Mouse (Mus musculus) limb, embryonic 15.5 days (tissue): Measurements from ENCODE around the gene Ttc27. TPM values are rescaled to one million over a fixed set of nuclear protein-coding genes. Genes with fewer than 3 reads are reported as not detected.

Experiments used
- ATAC-seq: fragments of 200-750 bp; cut with Nextera tagmentation; 2 replicates; pipeline ENCODE4 v1.8.0; 2017; ENCODE audit warnings: low read depth, moderate TSS enrichment; ENCODE audit not compliant: insufficient number of reproducible peaks, low FRiP score, low TSS enrichment
- H3K27ac ChIP-seq: fragments of 300-500 bp; sonication (generic); 2 replicates; pipeline ENCODE4 v1.5.1; 2015; ENCODE audit warnings: moderate library complexity, mild to moderate bottlenecking, inconsistent platforms
- H3K27me3 ChIP-seq: fragments of 300-500 bp; sonication (generic); 2 replicates; pipeline ENCODE4 v1.6.1; 2015; ENCODE audit warnings: inconsistent platforms
- H3K36me3 ChIP-seq: fragments of 300-500 bp; sonication (generic); 2 replicates; pipeline ENCODE4 v1.6.1; 2015; ENCODE audit warnings: inconsistent platforms
- H3K4me1 ChIP-seq: fragments of 300-500 bp; sonication (generic); 2 replicates; pipeline ENCODE4 v1.6.1; 2015; ENCODE audit warnings: inconsistent platforms
- H3K4me2 ChIP-seq: fragments of 300-500 bp; sonication (generic); 2 replicates; pipeline ENCODE4 v1.6.1; 2015; ENCODE audit warnings: mild to moderate bottlenecking, inconsistent platforms
- H3K4me3 ChIP-seq: fragments of 300-500 bp; sonication (generic); 2 replicates; pipeline ENCODE4 v1.5.1; 2015; ENCODE audit warnings: mild to moderate bottlenecking, inconsistent platforms
- H3K9ac ChIP-seq: fragments of 300-500 bp; sonication (generic); 2 replicates; pipeline ENCODE4 v1.6.1; 2015; ENCODE audit warnings: inconsistent platforms
- H3K9me3 ChIP-seq: fragments of 300-500 bp; sonication (generic); 2 replicates; pipeline ENCODE4 v1.6.1; 2016; ENCODE audit warnings: inconsistent platforms
- WGBS: fragments of 180-500 bp; shearing (Covaris S2); methylation state at CpG from one replicate; pipeline ENCODE4 v1.1.7; 2015; 5-methylcytosine and 5-hydroxymethylcytosine counted together
- polyA plus RNA-seq: library from polyadenylated mRNA; unstranded; fragments of >200 nt; fragmentation: Nextera tagmentation; extraction: Ambion mirVana; gene quantifications from 2 replicates; pipeline ENCODE4 v1.2.1, GENCODE M21; 2015

Ttc27 gene
- polyA plus RNA-seq, 1 experiment from 2014 or later: 20.2 TPM

DNA sequence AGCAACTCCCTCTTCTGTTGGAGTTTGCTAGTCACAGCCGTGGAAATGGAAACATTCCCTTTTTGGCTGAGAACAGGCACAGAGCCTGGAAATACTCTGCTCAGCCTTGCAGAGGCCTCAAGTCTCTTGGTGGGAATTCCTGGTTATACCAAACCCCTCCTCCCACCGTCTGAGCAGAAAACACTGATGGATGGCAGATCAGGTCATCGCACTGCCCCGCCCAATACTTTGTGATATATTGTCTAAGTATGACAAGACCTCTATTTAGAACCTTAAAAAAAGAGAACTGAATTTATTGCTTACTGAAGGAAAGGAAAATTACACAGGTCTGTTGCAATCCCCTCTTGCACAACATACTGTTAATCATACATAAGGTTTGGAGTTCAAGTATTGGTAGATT, 6.8 kb upstream of the Ttc27 start:
- H3K27me3 ChIP-seq: no peaks in the 10 kb centered on the region
- H3K4me3 ChIP-seq: no peak overlapping the region
- no peak overlapping the region for H3K4me2 ChIP-seq
- no peaks in the 10 kb centered on the region for H3K9me3 ChIP-seq
- H3K36me3 ChIP-seq: no peaks in the 10 kb centered on the region
- H3K4me1 ChIP-seq: no peaks in the 10 kb centered on the region
- H3K9ac ChIP-seq: no peak overlapping the region
- 0 out of 2 replicates have a peak, but pooled peaks have one; percentile 35 for ATAC-seq
- H3K27ac ChIP-seq: peak overlapping the region; percentile 54; the same call in 1 of the 2 replicates
- WGBS: 52% methylated on average over 4 of the region's 4 CpGs

DNA sequence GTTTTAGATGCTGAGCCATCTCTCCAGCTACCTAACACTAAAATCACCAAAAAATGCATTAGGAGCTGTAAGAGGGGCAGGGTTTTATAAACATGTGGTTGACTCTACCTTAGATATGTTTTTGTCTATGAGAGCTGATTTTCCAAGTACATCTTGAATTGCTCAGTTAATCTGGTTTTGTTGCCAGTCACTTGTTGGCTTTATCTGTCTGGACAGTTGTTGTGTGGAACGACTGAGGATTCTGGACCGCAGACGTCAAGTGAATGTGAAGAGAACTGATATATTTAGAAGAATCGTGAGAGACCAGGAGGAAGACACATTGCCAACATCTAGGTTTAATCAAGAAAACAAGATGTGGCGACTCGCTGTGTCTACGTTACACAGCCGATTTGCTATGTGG, 5.9 kb upstream of the Ttc27 start:
- no peak overlapping the region for H3K4me3 ChIP-seq

DNA sequence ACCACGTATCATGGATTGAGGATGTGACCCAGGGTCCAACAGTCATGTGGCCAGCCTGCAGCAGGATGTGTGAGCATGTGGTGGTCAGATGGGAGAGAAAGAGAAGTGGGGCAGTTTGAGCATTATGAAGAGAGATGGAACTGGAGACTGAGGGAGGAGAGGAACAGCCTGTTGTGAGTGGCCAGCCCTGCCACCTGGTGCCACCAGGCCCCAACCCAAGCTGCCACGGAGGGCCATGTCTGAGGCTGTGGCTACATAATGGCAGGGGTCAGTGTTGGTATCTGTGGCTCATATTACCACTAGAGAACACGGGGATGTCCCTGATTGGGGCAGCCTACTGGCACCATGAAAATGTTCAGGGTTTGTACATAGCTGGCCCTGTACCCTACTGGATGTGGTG, 2.4 kb upstream of the Ttc27 start:
- 58% methylated on average over 3 of the region's 3 CpGs for WGBS
- no peak for ATAC-seq
- Histone ChIP-seq H3K4me2 (no peak overlapping the region), H3K9ac (no peak overlapping the region), H3K4me1 (peaks cover 12% of the 10 kb centered on the region), H3K4me3 (no peak overlapping the region), H3K27ac (no peak overlapping the region), H3K27me3 (no peaks in the 10 kb centered on the region), H3K9me3 (no peaks in the 10 kb centered on the region), H3K36me3 (peaks cover 4% of the 10 kb centered on the region; the same call in 1 of the 2 replicates)

More for the DNA sequence above, 5.9 kb upstream of the Ttc27 start:
- Histone ChIP-seq H3K36me3 (no peaks in the 10 kb centered on the region), H3K9me3 (no peaks in the 10 kb centered on the region), H3K27me3 (no peaks in the 10 kb centered on the region), H3K9ac (no peak overlapping the region), H3K4me2 (no peak overlapping the region), H3K27ac (peak overlapping the region; percentile 54; the same call in 1 of the 2 replicates), H3K4me1 (peaks cover 2% of the 10 kb centered on the region; the same call in 1 of the 2 replicates)
- no peak for ATAC-seq
- 58% methylated on average over 8 of the region's 8 CpGs for WGBS

DNA sequence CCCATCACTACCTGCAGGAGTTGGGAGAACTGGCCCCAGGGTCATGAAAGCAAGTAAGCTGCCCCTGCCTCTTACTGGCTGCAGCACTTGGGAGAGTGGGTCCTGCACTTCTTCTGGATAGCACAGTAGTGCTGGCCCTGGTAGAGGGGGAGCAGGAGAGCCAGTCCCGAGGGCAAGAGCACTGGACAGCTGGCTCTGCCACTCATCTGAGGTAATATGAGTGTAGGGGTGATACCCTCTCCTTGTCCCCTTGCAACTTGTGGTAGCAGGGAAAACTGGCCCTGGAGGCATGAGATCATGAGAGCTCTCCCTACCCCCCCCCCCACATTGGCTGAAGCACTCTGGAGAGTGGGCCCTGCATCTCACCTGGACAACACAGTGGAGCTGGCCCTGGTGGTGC, 1.8 kb upstream of the Ttc27 start:
- H3K4me3 ChIP-seq: no peak overlapping the region
- H3K36me3 ChIP-seq: peaks cover 7% of the 10 kb centered on the region; the same call in 1 of the 2 replicates
- no peak overlapping the region for H3K9ac ChIP-seq
- H3K27ac ChIP-seq: no peak overlapping the region
- peaks cover 12% of the 10 kb centered on the region for H3K4me1 ChIP-seq
- no peak overlapping the region for H3K4me2 ChIP-seq
- ATAC-seq: no peak
- 55% methylated on average over 1 of the region's 1 CpGs for WGBS
- H3K9me3 ChIP-seq: no peaks in the 10 kb centered on the region
- H3K27me3 ChIP-seq: no peaks in the 10 kb centered on the region

DNA sequence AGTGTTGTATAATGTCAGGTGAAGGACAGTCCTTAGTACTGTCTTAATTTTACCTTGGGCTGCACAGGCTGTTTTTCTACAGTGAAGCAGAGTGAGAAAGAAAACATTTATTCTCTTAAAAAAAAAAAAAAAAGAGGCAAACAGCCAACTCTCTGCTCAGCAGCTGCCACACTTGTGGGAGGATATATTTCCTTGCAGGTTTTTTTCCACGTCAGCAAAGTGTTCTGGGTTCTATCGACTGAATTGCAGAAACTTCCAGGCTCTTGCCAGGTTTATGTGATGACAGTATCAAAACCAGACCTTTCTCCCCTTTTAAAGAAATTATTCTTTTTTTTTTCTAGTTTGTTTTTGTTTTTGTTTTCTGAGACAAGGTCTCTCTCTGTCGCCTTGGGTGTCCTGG, 889 bp upstream of the Ttc27 start:
- no peak for ATAC-seq
- Histone ChIP-seq H3K9ac (no peak overlapping the region), H3K9me3 (no peaks in the 10 kb centered on the region), H3K4me1 (peaks cover 12% of the 10 kb centered on the region), H3K27me3 (no peaks in the 10 kb centered on the region), H3K27ac (peak overlapping the region; percentile 77; the same call in 1 of the 2 replicates), H3K4me2 (peak overlapping the region; percentile 77), H3K4me3 (peak overlapping the region; percentile 87), H3K36me3 (peaks cover 10% of the 10 kb centered on the region; the same call in 1 of the 2 replicates)
- WGBS: 25% methylated on average over 3 of the region's 3 CpGs

DNA sequence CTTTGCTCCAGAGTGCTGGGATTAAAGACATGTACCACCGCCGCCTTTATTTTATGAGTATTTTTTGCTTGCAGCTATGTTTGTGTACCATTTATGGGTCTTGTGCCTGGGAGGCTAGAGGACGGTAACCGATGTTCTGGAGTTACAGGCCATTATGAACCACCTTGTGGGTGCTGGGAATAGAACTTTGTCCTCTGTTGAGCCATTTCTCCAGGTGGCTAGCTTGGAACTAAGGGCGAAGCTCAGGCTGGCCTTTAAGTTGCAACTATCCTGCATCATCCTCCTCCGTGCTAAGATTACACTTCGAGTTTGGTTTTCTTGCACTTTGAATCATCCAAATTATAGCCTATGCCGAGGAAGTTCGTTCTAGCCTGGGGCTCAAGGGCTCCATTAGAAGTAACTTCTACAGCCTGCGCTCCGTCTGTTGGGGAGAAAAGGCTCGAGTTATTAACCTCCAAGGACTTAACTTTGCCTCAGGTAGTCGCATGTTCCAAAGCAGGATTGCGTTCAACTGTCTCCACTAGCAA, 378 bp upstream of the Ttc27 start:
- peak overlapping the region; percentile 87 for H3K4me3 ChIP-seq
- peaks cover 12% of the 10 kb centered on the region for H3K4me1 ChIP-seq
- no peaks in the 10 kb centered on the region for H3K27me3 ChIP-seq
- peak overlapping the region; percentile 77 for H3K4me2 ChIP-seq
- 5% methylated on average over 14 of the region's 14 CpGs for WGBS
- peak overlapping the region; percentile 51 for H3K9ac ChIP-seq
- peak overlapping the region; percentile 77 for H3K27ac ChIP-seq
- ATAC-seq: no peak
- H3K9me3 ChIP-seq: no peaks in the 10 kb centered on the region
- peaks cover 15% of the 10 kb centered on the region; the same call in 1 of the 2 replicates for H3K36me3 ChIP-seq

DNA sequence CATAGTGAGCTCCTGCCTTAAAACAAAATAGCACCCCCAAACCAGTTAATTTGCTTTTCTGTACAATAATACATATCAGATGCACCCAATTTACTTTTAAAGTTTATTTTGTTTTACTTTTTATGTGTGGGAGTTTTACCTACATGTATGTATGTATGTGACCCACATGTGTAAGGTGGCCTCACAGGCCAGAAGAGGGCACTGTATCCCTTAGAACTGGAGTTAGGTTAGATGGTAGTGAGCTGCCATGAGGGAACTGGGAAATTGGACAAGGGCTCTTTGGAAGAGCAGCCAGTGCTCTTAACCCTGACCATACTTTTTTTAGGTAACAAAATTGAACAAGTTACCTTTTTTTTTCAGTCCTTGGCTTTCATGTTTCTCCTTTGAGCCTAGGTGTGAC, 15.3 kb downstream of the Ttc27 start:
- no peak for ATAC-seq
- Histone ChIP-seq H3K27ac (no peak overlapping the region), H3K9ac (no peak overlapping the region), H3K27me3 (no peaks in the 10 kb centered on the region), H3K4me2 (no peak overlapping the region), H3K9me3 (no peaks in the 10 kb centered on the region), H3K36me3 (peaks cover 17% of the 10 kb centered on the region), H3K4me1 (no peaks in the 10 kb centered on the region), H3K4me3 (no peak overlapping the region)

DNA sequence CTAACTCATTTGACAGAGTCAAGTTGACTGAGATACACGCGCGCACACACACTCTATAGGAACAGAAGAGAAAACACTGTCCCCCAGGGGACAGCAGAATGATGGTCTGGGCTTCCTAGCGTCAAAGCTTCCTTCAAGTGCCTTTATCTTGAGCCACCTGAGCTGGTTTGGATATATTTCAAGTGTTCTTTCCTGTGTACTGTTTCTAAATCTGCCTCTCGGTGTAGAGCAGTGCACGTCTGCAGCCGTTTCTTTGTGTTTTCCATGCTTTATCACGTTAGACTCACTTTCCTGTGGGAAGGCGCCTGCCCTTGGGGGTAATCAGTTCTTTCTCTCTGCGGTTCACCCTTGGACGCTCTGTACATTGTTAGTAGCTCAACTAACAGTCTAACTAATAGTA, 17.9 kb downstream of the Ttc27 start:
- no peak overlapping the region for H3K4me2 ChIP-seq
- no peak overlapping the region for H3K9ac ChIP-seq
- no peak for ATAC-seq
- H3K4me1 ChIP-seq: no peaks in the 10 kb centered on the region; the same call in 1 of the 2 replicates
- H3K27me3 ChIP-seq: no peaks in the 10 kb centered on the region
- H3K36me3 ChIP-seq: peaks cover 16% of the 10 kb centered on the region; the same call in 1 of the 2 replicates
- WGBS: 89% methylated on average over 11 of the region's 11 CpGs
- no peaks in the 10 kb centered on the region for H3K9me3 ChIP-seq
- H3K27ac ChIP-seq: no peak overlapping the region
- no peak overlapping the region for H3K4me3 ChIP-seq

DNA sequence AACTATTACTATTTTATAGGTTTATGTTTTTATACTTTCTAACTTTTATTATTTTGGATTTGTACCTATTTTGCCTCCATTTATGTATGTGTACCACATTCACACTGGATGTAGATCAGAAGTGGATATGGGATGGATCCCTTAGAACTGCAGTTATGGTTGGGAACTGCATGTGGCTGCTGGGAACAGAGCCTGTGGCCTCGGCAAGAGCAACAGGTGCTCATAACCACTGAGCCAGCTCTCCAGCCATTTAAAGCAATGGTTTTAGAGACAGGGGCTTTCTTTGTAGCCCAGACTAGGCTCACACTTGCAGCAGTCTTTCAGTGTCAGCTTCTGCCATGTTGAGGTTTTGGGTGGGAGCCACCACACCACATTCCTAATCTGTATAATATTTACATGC, 32.1 kb downstream of the Ttc27 start:
- H3K4me1 ChIP-seq: no peaks in the 10 kb centered on the region
- no peak for ATAC-seq
- no peaks in the 10 kb centered on the region for H3K9me3 ChIP-seq
- H3K27me3 ChIP-seq: no peaks in the 10 kb centered on the region
- peaks cover 14% of the 10 kb centered on the region; the same call in 1 of the 2 replicates for H3K36me3 ChIP-seq
- H3K27ac ChIP-seq: no peak overlapping the region
- H3K4me3 ChIP-seq: no peak overlapping the region
- WGBS: 59% methylated on average over 1 of the region's 1 CpGs
- H3K9ac ChIP-seq: no peak overlapping the region
- no peak overlapping the region for H3K4me2 ChIP-seq

DNA sequence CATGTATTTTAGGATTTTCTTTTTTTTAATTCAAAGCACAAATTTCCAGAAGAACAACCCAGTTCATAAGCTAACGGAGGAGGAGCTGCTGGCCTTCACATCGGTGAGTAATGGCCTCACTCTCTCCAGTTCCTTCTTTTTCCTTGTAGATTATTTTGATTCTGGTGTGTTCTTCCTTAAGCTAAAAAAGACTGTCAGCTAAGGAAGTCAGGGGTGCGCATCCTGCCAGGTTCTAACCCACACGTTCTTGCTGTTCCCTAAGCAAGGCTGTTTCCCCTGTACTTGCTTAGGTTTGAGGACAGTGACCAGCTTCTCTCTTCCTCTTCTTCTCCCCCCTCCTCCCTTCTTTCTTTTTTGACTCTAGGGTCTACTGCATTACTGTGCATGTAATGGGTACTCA, 33.5 kb downstream of the Ttc27 start:
- H3K27ac ChIP-seq: no peak overlapping the region
- no peak overlapping the region for H3K9ac ChIP-seq

DNA sequence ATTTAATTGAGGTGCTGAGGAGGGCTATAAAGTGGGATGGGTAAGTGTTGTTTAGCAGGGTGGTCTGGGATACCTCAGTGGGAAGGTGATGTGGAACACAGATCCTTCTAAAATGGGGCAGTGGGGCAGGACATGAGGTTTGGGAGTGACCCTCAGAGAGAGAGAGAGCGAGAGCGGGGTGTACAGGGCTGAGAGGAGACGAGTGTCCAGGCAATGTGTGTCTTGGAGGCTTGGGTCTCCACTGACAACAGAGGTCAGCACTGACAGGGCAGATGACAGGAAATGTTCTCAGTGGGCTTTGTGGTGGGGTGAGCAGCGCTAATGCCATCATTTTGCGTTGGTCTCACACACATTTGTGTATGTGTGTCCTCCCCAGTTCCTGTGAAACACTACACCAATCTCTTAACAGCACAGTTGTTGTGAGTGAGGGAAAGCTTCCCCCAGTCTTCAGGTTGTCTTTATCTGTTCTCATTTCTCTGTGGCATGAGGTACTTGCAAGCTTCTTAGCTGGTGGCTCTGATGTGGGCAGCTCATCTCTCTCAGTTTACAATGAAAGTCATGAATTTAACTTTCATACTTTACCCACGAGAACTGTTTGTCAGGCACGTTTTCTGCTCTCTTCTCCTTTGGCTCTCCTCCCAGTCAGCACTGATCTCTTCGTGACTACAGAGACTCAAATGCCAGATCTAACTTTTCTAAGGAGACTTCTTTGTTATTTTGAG, 35.5 kb downstream of the Ttc27 start:
- Histone ChIP-seq H3K36me3 (peaks cover 6% of the 10 kb centered on the region; the same call in 1 of the 2 replicates), H3K9ac (no peak overlapping the region), H3K4me3 (no peak overlapping the region), H3K27ac (no peak overlapping the region), H3K4me2 (no peak overlapping the region), H3K9me3 (no peaks in the 10 kb centered on the region), H3K4me1 (no peaks in the 10 kb centered on the region), H3K27me3 (no peaks in the 10 kb centered on the region)
- whole genome bisulfite sequencing: 76% methylated on average over 8 of the region's 8 CpGs
- no peak for ATAC-seq

More for the DNA sequence above, 33.5 kb downstream of the Ttc27 start:
- Histone ChIP-seq H3K36me3 (peaks cover 13% of the 10 kb centered on the region; the same call in 1 of the 2 replicates), H3K27me3 (no peaks in the 10 kb centered on the region), H3K9me3 (no peaks in the 10 kb centered on the region), H3K4me3 (no peak overlapping the region), H3K4me1 (no peaks in the 10 kb centered on the region), H3K4me2 (no peak overlapping the region)
- ATAC-seq: no peak
- 88% methylated on average over 4 of the region's 4 CpGs for WGBS

DNA sequence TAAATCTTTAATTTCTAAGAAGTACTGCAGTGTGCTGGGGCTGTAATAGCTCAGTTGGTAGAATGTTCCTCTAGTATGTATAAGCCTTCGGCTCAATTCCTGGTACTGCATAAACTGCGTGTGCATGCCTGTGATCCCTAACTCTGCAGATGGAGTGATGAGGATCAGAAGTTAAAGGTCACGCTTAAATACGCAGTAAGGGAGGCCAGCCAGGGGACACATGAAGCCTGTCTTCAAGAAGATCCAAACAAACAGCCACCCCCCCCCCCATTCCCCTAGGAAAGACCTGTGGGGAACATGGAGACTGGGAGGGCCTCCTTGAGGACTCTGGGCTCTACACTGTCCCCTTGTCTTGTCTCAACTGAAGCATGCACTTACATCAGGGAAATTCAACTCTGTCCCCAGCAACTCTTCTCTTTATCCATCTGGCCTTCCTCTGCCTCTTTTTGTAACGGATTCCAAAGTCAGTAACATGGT, 36.1 kb downstream of the Ttc27 start:
- 89% methylated on average over 5 of the region's 5 CpGs for WGBS
- Histone ChIP-seq H3K36me3 (peaks cover 6% of the 10 kb centered on the region; the same call in 1 of the 2 replicates), H3K27ac (no peak overlapping the region), H3K9ac (no peak overlapping the region), H3K4me1 (no peaks in the 10 kb centered on the region), H3K4me2 (no peak overlapping the region), H3K27me3 (no peaks in the 10 kb centered on the region), H3K9me3 (no peaks in the 10 kb centered on the region), H3K4me3 (no peak overlapping the region)
- ATAC-seq: no peak
